Mouse (Mus musculus): ENCODE data around the gene Fam193b. TPM values are rescaled to one million over a fixed set of nuclear protein-coding genes. Genes with fewer than 3 reads are reported as not detected.
"Not testable (repeated sequence)": the region's sequence is repeated elsewhere in the genome, so short reads cannot be mapped to it uniquely, and the experiment has no call there.

Fam193b gene
- total and polyA plus RNA-seq, 3 experiments = 32.0 to 99.6 (median 41.2) TPM

DNA sequence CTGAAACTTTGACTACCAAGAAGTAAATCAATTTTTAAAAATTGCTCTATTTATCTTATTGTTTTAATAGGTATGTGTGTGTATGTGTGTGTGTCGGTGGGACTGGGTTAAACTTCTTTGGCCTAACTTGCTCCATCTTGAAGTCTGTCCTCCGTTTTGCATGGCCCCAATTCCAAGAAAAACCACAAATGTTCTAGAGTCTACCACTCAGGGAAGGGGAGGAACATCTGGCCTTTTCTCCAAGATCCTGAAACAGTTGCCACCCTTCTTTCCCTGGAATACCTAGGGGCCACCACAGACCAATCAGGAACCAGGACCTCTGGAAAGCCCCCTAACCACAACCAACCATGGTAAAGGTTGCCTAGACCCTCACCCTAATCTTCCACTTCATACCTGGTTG, 1.1 kb upstream of the Fam193b start:
- no peak for DNase-seq

DNA sequence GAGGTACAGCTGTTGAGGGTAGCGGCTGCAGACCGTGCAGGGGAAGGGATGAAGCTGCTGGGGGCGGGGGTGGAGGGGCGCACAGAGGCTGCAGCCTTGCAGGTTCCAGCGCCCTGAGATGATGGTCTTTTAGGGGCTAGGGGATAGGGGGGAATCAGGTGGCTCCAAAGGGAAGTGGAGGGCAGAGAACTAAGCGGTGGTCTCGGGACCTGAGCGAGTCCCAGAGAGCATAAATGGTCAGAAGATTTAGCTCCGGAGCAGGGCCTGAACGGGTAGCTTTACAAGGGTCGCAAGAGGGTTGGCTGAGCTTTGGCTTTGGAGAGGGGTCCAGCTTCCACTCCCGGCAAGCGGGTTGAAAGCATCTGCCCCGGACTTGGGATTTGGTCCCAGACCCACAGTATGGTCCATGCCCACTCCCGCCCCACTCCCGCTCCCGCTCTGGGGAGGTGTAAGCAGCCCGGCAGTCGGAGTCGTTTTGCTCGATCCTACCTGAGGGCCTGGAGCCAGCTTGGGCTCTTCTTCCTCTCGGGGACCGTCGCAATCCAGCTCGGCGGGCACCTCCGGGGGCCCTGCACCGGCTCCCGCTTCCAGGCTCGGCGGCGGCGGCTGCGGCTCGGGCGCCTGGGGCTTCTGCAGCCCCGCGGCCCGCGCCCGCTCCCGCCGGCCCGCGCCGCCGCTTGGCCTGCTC, 490 bp downstream of the Fam193b start:
- no peak for DNase-seq

DNA sequence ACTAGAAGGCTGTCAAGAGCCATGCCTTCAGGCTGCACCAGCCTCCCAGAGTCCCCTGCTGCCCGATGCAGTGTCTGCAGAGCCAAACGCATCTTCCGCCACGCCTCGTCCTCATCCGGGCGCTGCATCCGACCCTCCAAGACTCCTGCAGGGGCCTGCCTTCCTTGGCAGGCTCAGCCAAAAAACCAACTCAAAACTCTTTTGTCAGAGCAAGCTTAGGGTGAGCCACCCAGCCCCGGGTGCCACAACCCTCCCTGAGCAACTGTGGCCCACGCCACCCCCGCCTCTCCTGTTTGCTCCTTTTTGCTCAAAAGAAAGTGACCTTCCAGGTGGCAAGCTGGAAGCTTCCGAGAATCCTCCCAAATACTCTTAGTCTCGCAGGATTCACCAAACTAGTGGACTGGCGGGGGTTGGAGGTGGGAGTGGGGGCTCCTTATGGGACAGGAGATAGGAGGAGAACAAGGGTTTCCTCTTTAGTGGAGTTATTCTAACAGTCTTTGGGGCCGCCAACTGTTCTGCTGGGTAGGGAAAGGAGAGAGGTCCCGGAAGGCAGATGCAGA, 1.1 kb downstream of the Fam193b start:
- DNase-seq = peak; percentile 27

DNA sequence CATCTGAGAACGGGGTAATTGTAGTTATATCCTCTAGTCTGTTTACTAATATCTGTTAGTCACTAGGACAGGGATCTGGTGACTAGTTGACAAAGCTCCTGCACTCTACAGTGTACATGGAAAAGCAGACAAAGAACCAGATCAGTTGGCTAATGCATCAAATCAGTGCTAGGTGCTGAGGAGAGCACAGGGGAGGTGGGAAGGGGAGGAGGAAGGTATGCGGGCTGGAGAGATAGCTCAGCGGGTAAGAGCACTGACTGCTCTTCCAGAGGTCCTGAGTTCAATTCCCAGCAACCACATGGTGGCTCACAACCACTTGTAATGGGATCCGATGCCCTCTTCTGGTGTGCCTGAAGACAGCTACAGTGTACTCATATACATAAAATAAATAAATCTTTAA, 2.4 kb downstream of the Fam193b start:
- not testable (repeated sequence) for DNase-seq

DNA sequence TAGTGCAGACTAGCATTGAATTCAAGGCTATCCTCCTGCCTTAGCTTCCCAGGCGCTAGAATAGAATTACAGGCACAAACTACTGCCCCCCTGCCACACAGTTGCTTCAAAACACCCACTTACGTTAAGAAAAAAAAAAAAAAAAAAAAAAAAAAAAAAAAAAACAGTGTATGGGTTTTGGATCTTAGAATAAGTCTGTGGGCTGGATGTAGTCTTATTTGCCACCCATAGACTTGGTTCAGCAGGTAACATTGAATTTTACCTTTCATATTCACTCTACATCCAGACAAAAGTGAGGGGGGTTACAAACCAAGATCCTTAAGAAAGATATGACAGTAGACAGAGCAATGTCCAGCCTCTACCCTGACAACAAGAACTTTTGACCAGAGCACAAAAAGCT, 3.0 kb downstream of the Fam193b start:
- DNase-seq = no peak

DNA sequence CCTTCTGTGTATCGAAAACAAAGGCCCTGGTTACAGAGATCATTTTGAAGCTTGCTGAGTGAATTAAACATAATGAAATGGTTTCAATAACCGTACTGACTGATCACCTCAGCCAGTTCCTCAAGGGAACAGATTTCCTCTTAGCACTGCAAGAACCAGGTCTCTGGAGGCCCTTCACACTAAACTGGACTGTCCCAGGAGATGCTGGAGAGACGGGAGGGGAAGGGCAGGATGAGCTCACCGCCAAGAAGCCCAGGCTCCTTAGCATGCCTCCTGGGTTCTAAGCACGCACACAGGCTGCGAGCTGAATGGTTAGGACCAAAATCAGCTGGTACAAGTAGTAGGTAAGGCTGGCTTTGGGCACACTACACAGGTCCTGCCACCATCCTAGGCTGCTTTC, 3.9 kb downstream of the Fam193b start:
- DNase-seq = no peak

DNA sequence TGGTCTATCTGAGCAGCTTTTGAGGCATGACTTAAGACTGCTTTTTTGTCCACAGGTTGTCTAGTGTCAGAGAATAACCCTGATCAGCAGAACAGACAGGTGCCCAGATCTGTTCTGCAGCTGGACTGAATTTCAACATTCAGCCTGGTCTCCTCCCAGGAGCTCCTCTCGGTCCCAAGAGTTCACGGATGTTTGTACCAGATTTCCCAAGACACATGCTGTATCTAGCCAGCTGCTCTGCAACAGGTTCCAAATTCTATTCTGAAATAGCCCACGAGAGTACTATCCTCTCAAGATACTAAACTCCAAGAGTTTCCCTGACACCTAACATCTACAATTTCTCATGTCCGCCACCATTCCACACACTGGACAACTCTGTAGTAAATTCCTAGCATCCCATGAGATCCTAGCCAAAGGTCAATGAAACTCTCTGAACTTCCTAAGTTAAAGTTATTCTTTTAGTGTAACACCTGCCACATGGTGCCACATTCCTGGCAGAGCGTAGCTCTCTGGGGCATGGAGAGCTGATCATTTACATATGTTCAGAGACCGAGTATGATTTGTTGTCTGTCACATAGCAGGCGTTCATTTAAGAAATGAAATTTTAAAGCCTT, 7.5 kb downstream of the Fam193b start:
- no peak for DNase-seq

DNA sequence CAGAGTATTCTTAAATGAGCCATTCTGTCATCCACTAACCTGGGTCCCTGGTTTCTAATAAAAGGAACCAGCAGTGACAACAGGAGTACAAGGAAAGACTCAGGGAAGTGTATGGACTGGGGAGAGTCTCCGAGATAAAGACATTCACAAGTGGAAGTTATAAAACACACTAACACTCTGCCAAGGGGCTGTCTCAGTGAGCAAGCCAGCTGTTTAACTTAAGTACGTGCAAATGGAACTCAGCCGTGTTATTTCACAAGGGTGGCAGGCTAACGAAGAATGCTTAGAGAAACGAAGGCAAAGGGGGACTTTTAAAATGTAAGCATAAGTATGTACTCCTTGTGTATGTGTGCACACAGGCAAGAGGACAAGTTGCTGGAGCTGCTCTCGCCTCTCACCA, 13.4 kb downstream of the Fam193b start:
- DNase-seq = no peak

DNA sequence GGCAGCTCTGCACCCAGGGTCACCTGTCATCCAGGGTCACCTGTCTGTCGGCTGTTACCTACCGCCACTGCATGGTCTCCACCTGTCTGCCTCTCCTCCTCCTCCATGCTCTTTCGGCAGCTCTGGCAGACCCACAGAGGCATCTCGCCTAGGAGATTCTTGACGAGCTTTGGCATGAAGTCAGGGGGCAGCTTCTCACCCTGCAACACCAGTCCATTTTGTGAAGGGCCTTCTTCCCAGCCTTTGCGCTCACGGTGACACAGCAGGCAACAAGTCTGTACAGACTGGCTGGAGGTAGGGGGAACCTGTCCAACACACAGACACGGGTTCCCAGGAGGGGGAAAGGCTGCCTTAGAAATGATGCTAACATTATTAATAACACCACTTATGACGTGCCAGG, 15.0 kb downstream of the Fam193b start:
- DNase-seq = no peak

DNA sequence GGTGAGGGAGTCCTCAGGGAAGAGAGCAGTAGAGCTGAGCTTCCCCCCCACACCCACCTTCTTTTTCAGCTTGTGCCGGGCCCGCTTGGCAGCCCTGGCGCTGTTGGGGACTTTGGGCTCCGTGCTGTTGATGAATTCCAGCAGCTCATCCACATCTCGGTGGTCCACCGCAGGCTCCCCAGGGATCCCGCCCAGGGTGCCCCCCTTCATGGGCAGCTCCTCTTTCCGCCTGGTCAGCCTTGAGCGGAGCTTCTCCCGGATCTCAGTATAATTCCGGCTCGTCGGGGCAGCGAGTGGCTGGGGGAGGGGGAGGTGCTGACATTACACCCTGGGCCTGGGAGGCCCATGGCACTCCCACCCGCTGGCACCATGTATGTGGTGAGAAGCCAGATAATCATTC, 21.9 kb downstream of the Fam193b start:
- peak; percentile 19 for DNase-seq

DNA sequence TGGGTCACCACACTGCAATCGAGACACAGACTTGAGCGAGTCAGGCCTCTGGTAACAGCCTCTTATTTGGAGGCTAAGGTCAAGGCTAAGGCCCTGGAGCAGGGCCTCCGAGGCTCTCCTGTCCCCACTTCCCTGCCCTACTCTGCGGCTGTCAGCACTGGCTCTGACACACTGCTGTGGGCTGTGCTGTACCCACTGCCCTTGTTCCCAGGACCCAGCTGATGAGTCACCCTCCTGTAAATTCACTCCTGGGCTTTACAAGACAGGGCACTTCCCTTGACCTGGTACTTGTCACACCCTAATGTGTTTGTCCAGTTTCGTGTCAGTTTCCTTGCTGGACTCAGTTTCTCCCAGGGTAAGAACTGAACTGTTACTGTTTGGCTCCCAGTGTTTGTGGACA, 22.5 kb downstream of the Fam193b start:
- DNase-seq = peak; percentile 83

DNA sequence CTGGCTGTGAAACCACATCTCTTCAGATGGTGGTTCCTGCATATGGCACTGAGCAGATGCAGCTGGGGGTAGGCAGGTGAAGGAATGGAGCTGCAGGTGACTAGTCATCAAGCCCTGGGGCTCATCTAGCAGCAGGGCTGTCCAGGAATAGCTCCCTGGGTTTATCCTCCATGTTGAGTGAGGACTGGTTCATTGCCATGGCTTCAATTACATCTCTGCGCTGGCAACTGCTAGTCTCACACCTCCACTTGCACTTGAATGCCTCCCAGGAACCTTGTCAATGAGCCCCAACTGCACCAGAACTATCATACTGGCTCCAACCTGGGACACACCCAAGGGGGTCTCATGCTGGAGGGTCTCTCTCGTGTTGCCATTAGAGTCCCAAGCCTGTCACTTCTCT, 23.0 kb downstream of the Fam193b start:
- no peak for DNase-seq

DNA sequence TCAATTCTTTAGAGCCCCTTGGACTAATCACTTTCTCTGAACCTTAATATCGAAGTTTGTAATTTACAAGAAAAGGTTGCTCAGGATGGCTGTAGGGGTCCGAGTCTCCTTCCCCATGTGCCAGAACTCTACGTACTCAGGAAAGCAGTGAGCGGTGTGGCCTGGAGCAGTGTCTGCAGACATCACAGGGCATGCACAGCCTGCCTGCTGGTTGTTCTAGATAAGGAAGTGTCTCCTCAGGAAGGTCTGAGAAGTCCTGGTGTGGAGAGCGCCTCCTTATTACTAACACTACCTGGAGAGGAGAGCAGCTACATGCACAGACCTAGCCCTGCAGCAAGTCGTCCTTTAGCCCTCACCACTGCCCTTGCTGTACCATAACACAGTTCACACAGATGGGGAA, 26.1 kb downstream of the Fam193b start:
- DNase-seq = no peak

DNA sequence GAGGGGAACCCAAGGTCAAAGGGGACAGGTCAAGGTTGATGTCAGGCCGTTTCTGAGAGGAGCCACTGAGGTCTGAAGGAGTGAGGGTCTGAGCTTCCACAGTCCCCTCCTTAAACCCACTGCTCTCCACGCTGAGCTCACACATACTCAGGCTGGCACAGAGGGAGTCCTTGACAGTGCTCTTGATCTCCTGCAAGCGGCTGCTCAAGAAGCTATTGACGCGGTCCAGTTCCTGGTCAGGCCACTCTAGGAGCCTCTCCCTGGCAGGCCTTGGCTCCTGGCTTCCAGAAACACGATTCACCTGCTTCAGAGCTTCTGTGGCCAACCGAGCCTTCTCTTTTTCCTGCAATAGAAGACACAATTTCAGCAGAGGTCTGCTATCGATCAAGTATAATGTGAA, 27.5 kb downstream of the Fam193b start:
- no peak for DNase-seq

DNA sequence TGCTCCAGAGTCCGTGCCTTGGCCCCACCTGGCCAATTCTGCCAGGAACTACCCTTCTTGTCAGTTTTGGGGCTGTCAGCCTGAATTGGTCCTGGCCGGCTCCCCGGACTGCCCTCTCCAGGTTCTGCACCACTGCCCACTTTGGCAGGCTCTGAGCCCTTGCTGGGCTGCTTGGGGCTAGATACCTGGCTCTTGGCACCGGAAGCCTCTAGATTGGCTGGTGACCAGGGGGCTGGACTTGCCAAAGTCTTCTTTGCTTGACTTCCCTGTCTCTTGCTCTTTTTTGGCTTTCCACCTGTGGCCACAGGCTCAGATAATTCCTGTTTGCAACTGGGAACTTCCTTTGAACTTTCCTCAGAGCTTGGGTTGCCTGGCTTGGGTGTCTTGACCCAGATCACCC, 28.0 kb downstream of the Fam193b start:
- no peak for DNase-seq

DNA sequence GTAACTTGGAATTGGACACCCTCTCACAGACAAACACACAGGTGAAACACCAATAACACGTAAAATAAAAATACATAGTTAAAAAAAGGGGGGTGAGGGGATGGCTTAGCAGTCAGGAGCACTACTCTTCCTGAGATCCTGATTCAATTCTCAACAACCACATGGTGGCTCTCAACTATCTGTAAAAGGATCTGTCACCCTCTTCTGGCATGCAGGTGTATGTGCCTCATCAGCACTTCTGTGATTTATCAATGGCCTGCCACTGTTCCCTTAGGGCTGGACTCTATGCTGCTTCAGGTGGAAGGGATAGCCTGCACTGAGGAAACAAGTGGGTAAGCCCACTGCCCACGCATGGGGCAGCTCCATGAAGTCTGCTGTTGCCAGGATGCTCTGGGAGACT, 30.0 kb downstream of the Fam193b start:
- DNase-seq = no peak

DNA sequence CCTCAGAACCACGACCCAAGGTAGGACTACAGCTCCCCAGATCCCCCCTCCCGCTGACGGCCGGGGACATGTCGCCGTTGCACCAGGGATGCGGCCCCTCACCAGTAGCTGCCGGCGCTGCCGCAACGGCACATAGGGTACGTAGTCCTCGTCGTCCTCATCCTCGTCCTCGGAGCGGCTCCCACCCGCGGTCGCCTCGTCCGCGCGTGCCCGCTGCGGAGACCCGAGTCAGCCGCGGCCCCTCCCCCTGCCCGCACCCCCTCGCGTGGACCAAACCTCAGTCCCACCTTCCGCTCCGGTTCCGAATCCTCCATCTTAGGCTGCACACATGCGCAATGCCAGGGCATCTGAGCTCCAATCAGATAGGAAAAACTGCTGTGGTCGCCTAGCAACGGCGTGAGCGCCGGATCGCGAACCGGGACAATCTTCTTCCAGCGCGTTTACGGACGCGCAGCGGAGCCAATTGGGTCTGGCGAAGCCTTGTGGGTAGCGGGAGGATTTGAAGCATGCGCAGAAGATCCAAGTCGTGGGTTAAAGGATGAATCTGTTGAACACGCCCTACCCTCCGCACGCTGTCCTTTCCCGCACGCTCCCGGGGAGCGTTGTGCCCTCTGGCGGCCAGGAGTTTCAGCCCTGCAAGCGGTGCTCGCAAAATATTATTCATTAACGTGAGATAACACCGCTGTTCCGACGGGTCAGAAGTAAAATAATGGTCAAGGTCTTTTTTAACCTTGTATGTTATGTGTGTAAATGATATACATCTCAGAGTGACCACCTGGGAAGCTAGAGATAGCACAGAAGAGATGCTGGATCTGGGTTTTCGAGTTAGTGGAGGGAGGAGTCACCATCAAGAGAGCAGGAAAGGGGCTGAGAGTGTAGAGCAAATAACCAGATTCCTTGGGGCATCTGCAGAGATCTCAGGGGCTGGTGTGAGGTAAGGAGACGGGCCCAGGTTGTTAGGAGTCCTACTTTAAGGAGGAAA, 34.4 kb downstream of the Fam193b start, which contains the start of gene Ddx41:
Ddx41 (minus strand) TSS at position 465 of the 982 bp plus-strand sequence.
- DNase-seq = peak; percentile 100

DNA sequence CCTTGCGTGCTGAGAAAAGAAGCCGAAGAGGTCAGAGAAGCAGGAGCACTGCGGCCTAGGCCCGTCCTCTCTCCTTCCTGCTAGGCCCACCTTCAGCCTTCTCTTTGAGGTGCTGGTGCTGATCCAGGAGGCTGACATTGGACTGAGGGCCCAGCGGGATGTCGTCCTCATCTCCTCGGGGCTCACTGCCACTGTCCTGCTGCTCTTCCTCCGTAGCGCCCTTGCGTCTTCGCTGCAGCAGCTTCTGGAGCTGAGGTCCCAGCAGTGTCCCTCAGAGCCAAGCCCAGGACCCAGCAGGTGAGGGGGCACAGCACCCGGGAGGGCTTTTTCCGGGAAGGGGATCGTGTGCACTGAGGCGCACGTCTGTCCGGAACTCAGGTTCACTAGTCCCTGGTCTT, 35.1 kb downstream of the Fam193b start:
- DNase-seq = no peak

DNA sequence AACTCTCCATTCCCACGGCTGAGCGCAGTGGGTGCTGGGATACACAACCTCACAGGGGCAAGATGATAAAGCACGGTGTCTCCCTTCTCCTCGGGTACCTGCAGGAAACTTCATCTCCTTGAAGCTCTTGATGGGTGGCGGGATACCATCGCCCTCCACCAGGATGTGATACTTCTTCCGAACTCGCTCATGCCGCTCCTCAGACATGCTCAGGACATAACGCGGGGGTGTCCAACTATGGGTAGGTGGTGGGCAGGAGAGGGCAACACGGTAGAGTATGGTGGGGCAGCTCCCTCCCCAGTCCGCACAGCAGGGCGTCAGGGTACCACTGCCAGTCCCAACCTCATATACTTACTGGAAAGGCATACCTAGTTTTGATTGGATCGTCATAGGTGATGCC, 35.7 kb downstream of the Fam193b start:
- DNase-seq = no peak

DNA sequence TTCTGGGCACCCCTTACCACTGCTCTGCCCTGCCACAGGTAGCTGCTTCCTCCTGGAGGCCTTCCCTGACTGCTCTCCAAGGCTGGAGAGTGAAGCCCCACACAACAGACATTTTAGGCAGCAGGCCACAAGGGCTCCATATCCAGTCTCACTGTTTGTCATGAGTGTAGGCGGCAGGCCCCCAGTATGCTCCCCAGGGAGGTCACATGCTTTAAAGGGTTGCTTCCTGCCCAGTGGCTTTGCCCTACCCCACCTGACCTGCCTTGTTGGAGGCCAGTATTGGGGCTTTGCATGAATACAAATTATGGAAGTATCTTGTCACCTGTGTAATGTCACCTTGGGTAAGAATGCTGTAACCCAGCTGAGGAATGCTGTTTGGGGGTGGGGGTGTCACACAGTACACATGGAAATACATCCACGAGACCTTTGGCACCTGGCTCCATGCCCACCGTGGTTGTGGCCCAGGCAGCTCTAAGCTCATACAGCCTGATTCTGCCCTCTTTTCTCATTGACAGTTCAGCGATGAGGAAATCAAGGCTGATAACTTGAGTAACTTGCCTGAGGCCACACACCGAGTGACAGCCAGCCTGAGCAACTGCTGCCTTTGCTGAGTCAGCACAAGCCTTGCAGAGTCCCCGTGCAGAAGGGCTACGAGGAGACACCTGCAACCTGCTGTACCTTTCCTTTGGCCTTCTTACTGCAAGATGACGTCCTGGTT, 41.6 kb downstream of the Fam193b start, which contains the start of gene Dok3:
Dok3 (minus strand) TSS at position 99 of the 718 bp plus-strand sequence.
- DNase-seq = peak; percentile 41
